Mouse (Mus musculus): ENCODE results near the gene Fam173b. TPM values are rescaled to one million over a fixed set of nuclear protein-coding genes. Genes with fewer than 3 reads are reported as not detected.

Fam173b gene
- polyA plus RNA-seq, 1 experiment from 2014 or later, result 16.6 TPM

GRCm38 (mm10) chr15:31647225-31647624 lies 45.6 kb downstream of the Fam173b start:
- WGBS, result 73% methylated on average over 6 of the region's 6 CpGs
- peaks cover 0 to 2% of the 10 kb centered on the region in 2 experiments; a peak in 1 of 4 replicates for H3K4me1 ChIP-seq (ENCODE audit: control insufficient read depth in 2 of 2, insufficient read depth in 2 of 2, low read length in 2 of 2)
- no peaks in the 10 kb centered on the region for H3K36me3 ChIP-seq (ENCODE audit: control insufficient read depth, insufficient read depth, low read length)
- H3K27ac ChIP-seq (replicated peaks in 1 of 2; ENCODE audit: control insufficient read depth in 1 of 2, insufficient read depth in 1 of 2, low read depth in 2 of 2, low read length in 2 of 2), result no peak overlapping the region
- no peak for ATAC-seq (ENCODE audit: insufficient number of reproducible peaks, insufficient read depth, low FRiP score, low read depth)
- no peak overlapping the region for H3K4me3 ChIP-seq (ENCODE audit: control insufficient read depth in 1 of 2, insufficient read depth in 1 of 2, low read depth in 1 of 2, low read length in 2 of 2)
- no peak overlapping the region for H3K9ac ChIP-seq (ENCODE audit: low read length)
- no peaks in the 10 kb centered on the region for H3K27me3 ChIP-seq (ENCODE audit: control insufficient read depth, insufficient read depth, low read length)
- H3K4me2 ChIP-seq (ENCODE audit: low read length), result no peak overlapping the region
- no peaks in the 10 kb centered on the region for H3K9me3 ChIP-seq (ENCODE audit: control insufficient read depth, low read length)

GRCm38 (mm10) chr15:31647851-31648569 lies 46.4 kb downstream of the Fam173b start:
- H3K36me3 ChIP-seq (ENCODE audit: control insufficient read depth, insufficient read depth, low read length), result no peaks in the 10 kb centered on the region
- no peak overlapping the region for H3K27ac ChIP-seq (replicated peaks in 1 of 2; ENCODE audit: control insufficient read depth in 1 of 2, insufficient read depth in 1 of 2, low read depth in 2 of 2, low read length in 2 of 2)
- peaks cover 0 to 2% of the 10 kb centered on the region in 2 experiments; a peak in 1 of 4 replicates for H3K4me1 ChIP-seq (ENCODE audit: control insufficient read depth in 2 of 2, insufficient read depth in 2 of 2, low read length in 2 of 2)
- no peak for ATAC-seq (ENCODE audit: insufficient number of reproducible peaks, insufficient read depth, low FRiP score, low read depth)
- WGBS, result 62% methylated on average over 8 of the region's 8 CpGs
- no peak overlapping the region for H3K4me3 ChIP-seq (ENCODE audit: control insufficient read depth in 1 of 2, insufficient read depth in 1 of 2, low read depth in 1 of 2, low read length in 2 of 2)
- H3K4me2 ChIP-seq (ENCODE audit: low read length), result no peak overlapping the region
- H3K9ac ChIP-seq (ENCODE audit: low read length), result no peak overlapping the region
- H3K27me3 ChIP-seq (ENCODE audit: control insufficient read depth, insufficient read depth, low read length), result no peaks in the 10 kb centered on the region
- no peaks in the 10 kb centered on the region for H3K9me3 ChIP-seq (ENCODE audit: control insufficient read depth, low read length)

- H3K9me3 ChIP-seq (ENCODE audit: control insufficient read depth, low read length), result no peaks in the 10 kb centered on the region
- no peaks in the 10 kb centered on the region for H3K36me3 ChIP-seq (ENCODE audit: control insufficient read depth, insufficient read depth, low read length)
- no peak for ATAC-seq (ENCODE audit: insufficient number of reproducible peaks, insufficient read depth, low FRiP score, low read depth)
- no peak overlapping the region for H3K27ac ChIP-seq (replicated peaks in 1 of 2; ENCODE audit: control insufficient read depth in 1 of 2, insufficient read depth in 1 of 2, low read depth in 2 of 2, low read length in 2 of 2)
- H3K9ac ChIP-seq (ENCODE audit: low read length), result no peak overlapping the region
- 90% methylated on average over 12 of the region's 12 CpGs for WGBS
- H3K27me3 ChIP-seq (ENCODE audit: control insufficient read depth, insufficient read depth, low read length), result no peaks in the 10 kb centered on the region
- H3K4me2 ChIP-seq (ENCODE audit: low read length), result no peak overlapping the region
- no peak overlapping the region for H3K4me3 ChIP-seq (ENCODE audit: control insufficient read depth in 1 of 2, insufficient read depth in 1 of 2, low read depth in 1 of 2, low read length in 2 of 2)
- peaks cover 0 to 2% of the 10 kb centered on the region in 2 experiments; a peak in 1 of 4 replicates for H3K4me1 ChIP-seq (ENCODE audit: control insufficient read depth in 2 of 2, insufficient read depth in 2 of 2, low read length in 2 of 2)
Observed at GRCm38 (mm10) chr15:31649691-31650090, 48.0 kb downstream of the Fam173b start.

- Histone ChIP-seq H3K4me2 (ENCODE audit: low read length) (no peak overlapping the region), H3K27me3 (ENCODE audit: control insufficient read depth, insufficient read depth, low read length) (no peaks in the 10 kb centered on the region), H3K4me3 (ENCODE audit: control insufficient read depth in 1 of 2, insufficient read depth in 1 of 2, low read depth in 1 of 2, low read length in 2 of 2) (no peak overlapping the region), H3K9ac (ENCODE audit: low read length) (no peak overlapping the region), H3K36me3 (ENCODE audit: control insufficient read depth, insufficient read depth, low read length) (no peaks in the 10 kb centered on the region), H3K4me1 (ENCODE audit: control insufficient read depth in 2 of 2, insufficient read depth in 2 of 2, low read length in 2 of 2) (peaks cover 0 to 2% of the 10 kb centered on the region in 2 experiments; a peak in 1 of 4 replicates), H3K9me3 (ENCODE audit: control insufficient read depth, low read length) (no peaks in the 10 kb centered on the region), H3K27ac (replicated peaks in 1 of 2; ENCODE audit: control insufficient read depth in 1 of 2, insufficient read depth in 1 of 2, low read depth in 2 of 2, low read length in 2 of 2) (no peak overlapping the region)
- 95% methylated on average over 7 of the region's 7 CpGs for WGBS
- no peak for ATAC-seq (ENCODE audit: insufficient number of reproducible peaks, insufficient read depth, low FRiP score, low read depth)
Observed at GRCm38 (mm10) chr15:31650821-31651220, 49.2 kb downstream of the Fam173b start.

GRCm38 (mm10) chr15:31660133-31660795 lies 58.6 kb downstream of the Fam173b start:
- Histone ChIP-seq H3K4me2 (ENCODE audit: low read length) (no peak overlapping the region), H3K4me3 (ENCODE audit: control insufficient read depth in 1 of 2, insufficient read depth in 1 of 2, low read depth in 1 of 2, low read length in 2 of 2) (no peak overlapping the region), H3K27ac (replicated peaks in 1 of 2; ENCODE audit: control insufficient read depth in 1 of 2, insufficient read depth in 1 of 2, low read depth in 2 of 2, low read length in 2 of 2) (no peak overlapping the region), H3K9ac (ENCODE audit: low read length) (no peak overlapping the region), H3K9me3 (ENCODE audit: control insufficient read depth, low read length) (no peaks in the 10 kb centered on the region), H3K36me3 (ENCODE audit: control insufficient read depth, insufficient read depth, low read length) (no peaks in the 10 kb centered on the region), H3K4me1 (ENCODE audit: control insufficient read depth in 2 of 2, insufficient read depth in 2 of 2, low read length in 2 of 2) (no peaks in the 10 kb centered on the region), H3K27me3 (ENCODE audit: control insufficient read depth, insufficient read depth, low read length) (no peaks in the 10 kb centered on the region)
- ATAC-seq (ENCODE audit: insufficient number of reproducible peaks, insufficient read depth, low FRiP score, low read depth), result no peak
- 66% methylated on average over 5 of the region's 5 CpGs for WGBS

GRCm38 (mm10) chr15:31660844-31661243 lies 59.2 kb downstream of the Fam173b start:
- no peaks in the 10 kb centered on the region for H3K36me3 ChIP-seq (ENCODE audit: control insufficient read depth, insufficient read depth, low read length)
- no peak overlapping the region for H3K4me2 ChIP-seq (ENCODE audit: low read length)
- H3K9me3 ChIP-seq (ENCODE audit: control insufficient read depth, low read length), result no peaks in the 10 kb centered on the region
- H3K9ac ChIP-seq (ENCODE audit: low read length), result no peak overlapping the region
- no peaks in the 10 kb centered on the region for H3K27me3 ChIP-seq (ENCODE audit: control insufficient read depth, insufficient read depth, low read length)
- no peaks in the 10 kb centered on the region for H3K4me1 ChIP-seq (ENCODE audit: control insufficient read depth in 2 of 2, insufficient read depth in 2 of 2, low read length in 2 of 2)
- no peak overlapping the region for H3K27ac ChIP-seq (replicated peaks in 1 of 2; ENCODE audit: control insufficient read depth in 1 of 2, insufficient read depth in 1 of 2, low read depth in 2 of 2, low read length in 2 of 2)
- ATAC-seq (ENCODE audit: insufficient number of reproducible peaks, insufficient read depth, low FRiP score, low read depth), result no peak
- 81% methylated on average over 9 of the region's 9 CpGs for WGBS
- H3K4me3 ChIP-seq (ENCODE audit: control insufficient read depth in 1 of 2, insufficient read depth in 1 of 2, low read depth in 1 of 2, low read length in 2 of 2), result no peak overlapping the region

GRCm38 (mm10) chr15:31661802-31662201 lies 60.1 kb downstream of the Fam173b start:
- H3K9ac ChIP-seq (ENCODE audit: low read length), result no peak overlapping the region
- no peak for ATAC-seq (ENCODE audit: insufficient number of reproducible peaks, insufficient read depth, low FRiP score, low read depth)
- no peak overlapping the region for H3K4me2 ChIP-seq (ENCODE audit: low read length)
- H3K4me1 ChIP-seq (ENCODE audit: control insufficient read depth in 2 of 2, insufficient read depth in 2 of 2, low read length in 2 of 2), result no peaks in the 10 kb centered on the region
- 74% methylated on average over 4 of the region's 4 CpGs for WGBS
- no peaks in the 10 kb centered on the region for H3K9me3 ChIP-seq (ENCODE audit: control insufficient read depth, low read length)
- H3K36me3 ChIP-seq (ENCODE audit: control insufficient read depth, insufficient read depth, low read length), result no peaks in the 10 kb centered on the region
- H3K27me3 ChIP-seq (ENCODE audit: control insufficient read depth, insufficient read depth, low read length), result no peaks in the 10 kb centered on the region
- no peak overlapping the region for H3K27ac ChIP-seq (replicated peaks in 1 of 2; ENCODE audit: control insufficient read depth in 1 of 2, insufficient read depth in 1 of 2, low read depth in 2 of 2, low read length in 2 of 2)
- no peak overlapping the region for H3K4me3 ChIP-seq (ENCODE audit: control insufficient read depth in 1 of 2, insufficient read depth in 1 of 2, low read depth in 1 of 2, low read length in 2 of 2)
